8 mouse cellular contexts compared by ENCODE assay signal in the genomic region with DNA sequence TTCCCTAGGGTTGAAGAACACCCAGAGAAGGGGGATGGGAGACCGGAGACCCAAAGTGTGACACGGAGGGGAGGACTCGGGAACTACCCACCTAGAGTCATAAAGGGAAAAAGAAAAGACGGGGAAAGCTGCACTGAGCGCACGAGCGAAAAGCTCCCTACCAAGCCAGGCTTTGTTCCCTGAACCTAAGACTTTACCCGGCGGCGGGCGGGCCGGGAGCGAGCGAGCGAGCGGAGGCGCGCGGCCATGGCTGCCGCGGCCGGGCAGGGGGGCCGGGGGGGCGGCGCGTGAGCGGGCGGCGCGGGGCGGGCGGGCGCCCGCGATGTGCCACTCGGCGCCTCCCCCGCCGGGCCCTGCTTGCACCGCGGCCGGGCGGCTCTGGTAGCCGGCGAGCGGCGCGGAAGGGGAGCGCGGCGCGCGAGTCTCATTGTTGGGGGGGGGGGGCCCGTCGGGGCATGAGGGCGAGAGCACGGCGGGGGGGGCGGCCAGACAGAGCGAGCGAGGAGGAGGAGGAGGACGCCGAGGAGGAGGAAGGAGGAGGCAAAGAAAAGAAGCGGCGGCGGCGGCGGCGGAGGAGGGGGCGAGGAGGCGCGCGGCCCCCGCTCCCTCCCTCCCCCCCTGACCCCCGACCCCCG. TPM values are rescaled to one million over a fixed set of nuclear protein-coding genes. Genes with fewer than 3 reads are reported as not detected.
DNase-seq lines count a peak whose midpoint lies in the region; ATAC-seq lines count a peak whose summit lies in the region.

A gene (plus strand): TSS at position 522 of the 635 bp plus-strand sequence.

- peak within 1 kb of the TSS; percentile 92 for H3K27ac ChIP-seq in intestine, embryonic 15.5 days
- peak within 1 kb of the TSS; percentile 97 for H3K27ac ChIP-seq in limb, embryonic 10.5 days
- H3K27ac ChIP-seq in midbrain, embryonic 11.5 days (ENCODE audit: low read depth, low read length), result peak within 1 kb of the TSS; percentile 87

- H3K9me3 ChIP-seq in intestine, embryonic 15.5 days, result no peaks in the 10 kb centered on the region
- no peaks in the 10 kb centered on the region for H3K9me3 ChIP-seq in limb, embryonic 10.5 days (replicated peaks)
- H3K9me3 ChIP-seq in midbrain, embryonic 11.5 days (ENCODE audit: control insufficient read depth, low read length), result no peaks in the 10 kb centered on the region

- no peak for DNase-seq in cerebellum, adult 9-10 months
- peak; percentile 52 to 74 for DNase-seq in cerebellum, postnatal 4 days (ENCODE audit: low spot score in 2 of 2)
- peak; percentile 63 to 81 for DNase-seq in gastrocnemius, postnatal 4 days (ENCODE audit: low spot score in 2 of 2)
- DNase-seq in limb, embryonic 10.5 days (ENCODE audit: low spot score), result peak; percentile 81
- peak; percentile 98 for DNase-seq in midbrain, embryonic 11.5 days (ENCODE audit: low spot score, missing footprints)
- DNase-seq in spleen, postnatal 36 days (ENCODE audit: low spot score in 2 of 2), result peak; percentile 60 to 70

- H3K9ac ChIP-seq in intestine, embryonic 15.5 days, result peak within 1 kb of the TSS; percentile 84
- H3K9ac ChIP-seq in midbrain, embryonic 11.5 days (ENCODE audit: low read length), result peak within 1 kb of the TSS; percentile 93

- peaks cover 5% of the 10 kb centered on the region; the same call in 1 of the 2 replicates for H3K27me3 ChIP-seq in intestine, embryonic 15.5 days (replicated peaks)
- peaks cover 15% of the 10 kb centered on the region for H3K27me3 ChIP-seq in limb, embryonic 10.5 days (ENCODE audit: low read depth, poor library complexity, severe bottlenecking)
- peaks cover 12% of the 10 kb centered on the region for H3K27me3 ChIP-seq in midbrain, embryonic 11.5 days (ENCODE audit: control insufficient read depth, insufficient read depth, low read length)

- peak within 1 kb of the TSS; percentile 90 for H3K4me3 ChIP-seq in intestine, embryonic 15.5 days (replicated peaks)
- H3K4me3 ChIP-seq in limb, embryonic 10.5 days, result peak within 1 kb of the TSS; percentile 73
- H3K4me3 ChIP-seq in midbrain, embryonic 11.5 days (ENCODE audit: low read depth, low read length), result peak within 1 kb of the TSS; percentile 97

- H3K36me3 ChIP-seq in intestine, embryonic 15.5 days, result peaks cover 19% of the 10 kb centered on the region
- H3K36me3 ChIP-seq in limb, embryonic 10.5 days, result peaks cover 33% of the 10 kb centered on the region
- H3K36me3 ChIP-seq in midbrain, embryonic 11.5 days (ENCODE audit: control insufficient read depth, insufficient read depth, low read length), result peaks cover 13% of the 10 kb centered on the region

- peak within 1 kb of the TSS; percentile 87 for H3K4me2 ChIP-seq in intestine, embryonic 15.5 days (replicated peaks)
- peak within 1 kb of the TSS; percentile 70 for H3K4me2 ChIP-seq in midbrain, embryonic 11.5 days

- ATAC-seq in cerebellum, adult (ENCODE audit: insufficient number of reproducible peaks, low FRiP score, low TSS enrichment), result peak; percentile 60; the same call in 1 of the 2 replicates
- peak; percentile 35 for ATAC-seq in intestine, embryonic 15.5 days
- peak; percentile 60 for ATAC-seq in midbrain, embryonic 11.5 days (ENCODE audit: low FRiP score)

- WGBS in intestine, embryonic 15.5 days, result under 1% methylated on average over 47 of the region's 76 CpGs
- WGBS in limb, embryonic 10.5 days, result 4% methylated on average over 56 of the region's 76 CpGs
- 0% methylated on average over 18 of the region's 76 CpGs for WGBS in midbrain, embryonic 11.5 days

- peaks cover 39% of the 10 kb centered on the region for H3K4me1 ChIP-seq in intestine, embryonic 15.5 days (replicated peaks)
- H3K4me1 ChIP-seq in limb, embryonic 10.5 days, result peaks cover 66% of the 10 kb centered on the region
- peaks cover 39% of the 10 kb centered on the region for H3K4me1 ChIP-seq in midbrain, embryonic 11.5 days (ENCODE audit: control insufficient read depth, insufficient read depth, low read length)

RNA-seq across cellular contexts. Expression of the gene that starts here (rescaled TPM):
- total RNA-seq in gastrocnemius, postnatal 4 days (2021), result 10 to 100 TPM; 30.8 to 32.1 TPM
- 1.9 and 2.4 TPM in 2 replicates for polyA plus RNA-seq in intestine, embryonic 15.5 days (2015; fragmentation: Nextera tagmentation; extraction: Ambion mirVana)
- polyA plus RNA-seq in limb, embryonic 10.5 days (2016; fragmentation: Nextera tagmentation; extraction: Ambion mirVana), result 2.5 TPM in 2 replicates
- 3.5 and 4.3 TPM in 2 replicates for polyA plus RNA-seq in midbrain, embryonic 11.5 days (2014; fragmentation: Nextera tagmentation; extraction: Ambion mirVana)
